Mouse (Mus musculus) hindbrain, postnatal 0 days (tissue): ENCODE data around the gene Paqr5. TPM values are rescaled to one million over a fixed set of nuclear protein-coding genes. Genes with fewer than 3 reads are reported as not detected.
A peak's percentile ranks its signal among the peaks of the same experiment; 100 is the strongest.

Source experiments
- ATAC-seq: fragments of 200-750 bp; cut with Nextera tagmentation; 2 replicates; pipeline ENCODE4 v1.8.0; 2017; ENCODE audit warnings: mild to moderate bottlenecking, moderate TSS enrichment, moderate library complexity
- DNase-seq: peaks from one replicate; pipeline ENCODE4 v3.0.0-alpha.2; 2015; ENCODE audit warnings: low spot score
- H3K27ac ChIP-seq: fragments of 300-500 bp; sonication (generic); 2 replicates; pipeline ENCODE4 v1.5.1; 2014; ENCODE audit warnings: mild to moderate bottlenecking
- H3K27me3 ChIP-seq: fragments of 300-500 bp; sonication (generic); 2 replicates; pipeline ENCODE4 v1.6.1; 2014; ENCODE audit warnings: low read length, mixed read lengths; ENCODE audit not compliant: insufficient read depth
- H3K36me3 ChIP-seq: fragments of 300-500 bp; sonication (generic); 2 replicates; pipeline ENCODE4 v1.6.1; 2014; ENCODE audit warnings: low read length, mixed read lengths; ENCODE audit not compliant: insufficient read depth
- H3K4me1 ChIP-seq: fragments of 300-500 bp; sonication (generic); 2 replicates; pipeline ENCODE4 v1.6.1; 2014; ENCODE audit warnings: antibody characterized with exemption, low read length, mixed read lengths; ENCODE audit not compliant: insufficient read depth
- H3K4me2 ChIP-seq: fragments of 300-500 bp; sonication (generic); 2 replicates; pipeline ENCODE4 v1.6.1; 2014; ENCODE audit warnings: low read depth, mild to moderate bottlenecking, low read length, moderate library complexity, mixed read lengths
- H3K4me3 ChIP-seq: fragments of 300-500 bp; sonication (generic); 2 replicates; pipeline ENCODE4 v1.5.1; 2014; ENCODE audit warnings: low read length
- H3K9ac ChIP-seq: fragments of 300-500 bp; sonication (generic); replicated peaks from 2 replicates; pipeline ENCODE4 v1.6.1; 2014; ENCODE audit warnings: mild to moderate bottlenecking, low read length, moderate library complexity, mixed read lengths
- H3K9me3 ChIP-seq: fragments of 300-500 bp; sonication (generic); 2 replicates; pipeline ENCODE4 v1.6.1; 2016; ENCODE audit warnings: low read length, mixed read lengths
- CTCF ChIP-seq: IDR thresholded peaks from 2 replicates; pipeline ENCODE4 v1.5.1; 2016; ENCODE audit warnings: antibody characterized with exemption, control low read depth, low read depth
- WGBS: fragments of 180-500 bp; shearing (Covaris S2); extraction: QIAGEN DNeasy Blood & Tissue Kit; methylation state at CpG from one replicate; pipeline ENCODE4 v1.1.7; 2014; 5-methylcytosine and 5-hydroxymethylcytosine counted together
- polyA plus RNA-seq: library from polyadenylated mRNA; unstranded; fragments of >200 nt; fragmentation: Nextera tagmentation; extraction: Ambion mirVana; gene quantifications from 2 replicates; pipeline ENCODE4 v1.2.1, GENCODE M21; 2015
- total RNA-seq: library from RNA; depleted of rRNA; stranded (reverse); fragments of >200 nt; gene quantifications from 2 replicates; pipeline ENCODE4 v1.2.3, GENCODE M21; 2014

Paqr5 gene
- total and polyA plus RNA-seq, 2 experiments from 2014 or later = 0.16 to 0.80 TPM

- no peaks in the 10 kb centered on the region for H3K9me3 ChIP-seq
- no peaks in the 10 kb centered on the region for H3K27me3 ChIP-seq
- no peaks in the 10 kb centered on the region for H3K4me1 ChIP-seq
- ATAC-seq = no peak
- H3K27ac ChIP-seq = no peak overlapping the region
- no peak overlapping the region for H3K9ac ChIP-seq
- no peak for DNase-seq
- TF ChIP-seq CTCF = no peak
- 83% methylated on average over 13 of the region's 13 CpGs for WGBS
- no peak overlapping the region for H3K4me2 ChIP-seq
- H3K36me3 ChIP-seq = no peaks in the 10 kb centered on the region
- no peak overlapping the region for H3K4me3 ChIP-seq
Measured at GRCm38 (mm10) chr9:61977258-61977945, 49.3 kb downstream of the Paqr5 start.

DNA sequence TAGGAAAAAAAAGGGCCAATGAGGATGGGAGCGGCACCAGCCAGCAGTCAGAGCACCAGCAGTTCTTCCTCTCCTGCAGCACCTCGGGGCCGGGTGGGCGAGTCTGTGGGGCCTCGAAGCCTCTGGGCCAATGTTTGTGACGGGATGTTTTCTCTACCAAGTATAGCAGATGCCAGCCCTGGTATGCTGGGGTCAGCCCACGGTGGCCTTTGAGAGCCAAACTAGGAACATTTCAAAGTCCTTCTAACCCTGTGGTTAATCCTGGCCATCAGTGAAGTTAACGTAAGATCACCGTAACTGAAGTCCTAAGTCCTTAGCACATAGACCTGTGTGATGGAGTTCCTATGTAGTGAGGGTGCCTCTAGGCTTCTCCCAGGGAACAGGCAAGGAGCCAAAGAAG is 54.6 kb downstream of the Paqr5 start:
- no peak overlapping the region for H3K4me3 ChIP-seq
- 46% methylated on average over 9 of the region's 9 CpGs for WGBS
- no peak for ATAC-seq
- H3K27me3 ChIP-seq = no peaks in the 10 kb centered on the region
- H3K36me3 ChIP-seq = no peaks in the 10 kb centered on the region
- no peak for DNase-seq
- H3K27ac ChIP-seq = no peak overlapping the region
- no peak overlapping the region for H3K4me2 ChIP-seq
- no peaks in the 10 kb centered on the region for H3K4me1 ChIP-seq
- no peak for TF ChIP-seq CTCF
- no peaks in the 10 kb centered on the region for H3K9me3 ChIP-seq
- H3K9ac ChIP-seq = no peak overlapping the region

DNA sequence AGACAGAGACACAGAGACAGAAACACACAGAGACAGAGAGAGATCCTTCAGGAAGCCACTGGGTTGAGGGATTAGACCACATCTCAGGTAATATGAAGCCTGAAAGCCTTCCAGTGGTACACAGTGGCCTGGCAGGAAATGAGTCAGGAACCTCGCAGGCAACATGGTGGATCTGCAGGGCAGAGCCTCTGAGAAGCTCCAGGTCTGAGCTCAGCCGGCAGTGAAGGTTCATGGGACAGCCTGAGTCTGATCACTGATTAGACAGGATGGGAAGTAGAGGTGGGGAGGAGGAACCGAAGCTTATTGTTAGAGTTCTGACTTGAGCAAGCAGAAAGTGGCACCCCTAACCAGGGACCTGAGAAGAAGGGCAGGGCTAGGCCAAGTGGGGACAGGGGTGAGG is 55.6 kb downstream of the Paqr5 start:
- H3K4me3 ChIP-seq = no peak overlapping the region
- no peak for DNase-seq
- no peak for ATAC-seq
- no peaks in the 10 kb centered on the region for H3K9me3 ChIP-seq
- no peak for TF ChIP-seq CTCF
- H3K36me3 ChIP-seq = no peaks in the 10 kb centered on the region
- H3K27ac ChIP-seq = no peak overlapping the region
- H3K27me3 ChIP-seq = no peaks in the 10 kb centered on the region
- no peaks in the 10 kb centered on the region for H3K4me1 ChIP-seq
- no peak overlapping the region for H3K9ac ChIP-seq
- H3K4me2 ChIP-seq = no peak overlapping the region
- WGBS = 78% methylated on average over 3 of the region's 3 CpGs

DNA sequence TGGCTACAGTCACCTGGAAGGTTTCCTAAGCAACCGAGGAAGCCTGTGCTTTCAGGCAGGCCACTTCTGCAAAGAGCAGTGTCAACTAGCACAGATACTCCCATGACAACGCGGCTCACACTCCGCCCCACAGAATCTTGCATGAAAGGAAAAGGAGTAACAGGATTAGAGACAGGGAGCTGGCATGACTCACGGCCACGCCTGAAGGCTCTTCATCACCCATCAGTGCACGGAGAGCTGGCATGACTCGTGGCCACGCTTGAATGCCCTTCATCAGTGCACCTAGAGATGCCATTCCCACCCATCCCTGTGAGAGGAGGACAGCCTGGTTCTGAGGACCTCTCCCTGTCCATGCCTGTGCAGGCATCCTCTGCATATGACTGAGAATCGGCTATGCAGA is 59.3 kb downstream of the Paqr5 start:
- peak; percentile 68 for DNase-seq
- Histone ChIP-seq H3K4me2 (no peak overlapping the region), H3K9me3 (no peaks in the 10 kb centered on the region), H3K4me1 (no peaks in the 10 kb centered on the region), H3K9ac (no peak overlapping the region), H3K4me3 (no peak overlapping the region), H3K27ac (no peak overlapping the region), H3K27me3 (no peaks in the 10 kb centered on the region), H3K36me3 (no peaks in the 10 kb centered on the region)
- peak; percentile 57 for ATAC-seq
- no peak for TF ChIP-seq CTCF
- WGBS = 63% methylated on average over 10 of the region's 10 CpGs

GRCm38 (mm10) chr9:61965987-61966386 is 60.7 kb downstream of the Paqr5 start:
- Histone ChIP-seq H3K36me3 (no peaks in the 10 kb centered on the region), H3K9ac (no peak overlapping the region), H3K4me3 (no peak overlapping the region), H3K9me3 (no peaks in the 10 kb centered on the region), H3K4me1 (no peaks in the 10 kb centered on the region), H3K27ac (no peak overlapping the region), H3K27me3 (no peaks in the 10 kb centered on the region), H3K4me2 (no peak overlapping the region)
- no peak for TF ChIP-seq CTCF
- 79% methylated on average over 7 of the region's 7 CpGs for WGBS
- DNase-seq (no peak), ATAC-seq (0 out of 2 replicates have a peak, but pooled peaks have one; percentile 25)

GRCm38 (mm10) chr9:61965411-61965930 is 61.2 kb downstream of the Paqr5 start:
- Histone ChIP-seq H3K9ac (no peak overlapping the region), H3K9me3 (no peaks in the 10 kb centered on the region), H3K4me1 (no peaks in the 10 kb centered on the region), H3K27me3 (no peaks in the 10 kb centered on the region), H3K27ac (no peak overlapping the region), H3K4me3 (no peak overlapping the region), H3K4me2 (no peak overlapping the region), H3K36me3 (no peaks in the 10 kb centered on the region)
- 0 out of 2 replicates have a peak, but pooled peaks have one; percentile 43 for ATAC-seq
- peak; percentile 95 for TF ChIP-seq CTCF
- peak; percentile 89 for DNase-seq
- WGBS = 43% methylated on average over 4 of the region's 4 CpGs

DNA sequence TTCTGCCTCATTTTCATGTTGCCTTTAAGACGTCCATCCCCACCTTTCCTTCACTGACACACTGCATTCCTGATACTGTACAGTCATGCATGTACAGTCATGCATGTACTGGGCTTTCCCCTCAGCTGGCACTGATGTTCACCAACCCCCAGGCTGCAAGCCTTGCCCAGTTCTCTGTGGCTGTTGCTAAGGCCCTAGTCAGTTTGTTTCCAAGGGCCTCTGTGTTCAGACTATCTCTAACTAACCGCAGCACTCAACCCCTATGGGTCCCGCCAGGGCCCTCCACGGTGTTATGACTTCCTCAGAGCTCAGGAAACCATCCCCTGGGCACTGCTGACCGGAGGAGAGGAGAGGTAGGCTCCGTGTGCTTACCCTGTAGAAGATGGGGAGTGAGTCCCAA is 63.3 kb downstream of the Paqr5 start:
- WGBS = 67% methylated on average over 6 of the region's 6 CpGs
- Histone ChIP-seq H3K27ac (no peak overlapping the region), H3K9ac (no peak overlapping the region), H3K9me3 (no peaks in the 10 kb centered on the region), H3K4me3 (no peak overlapping the region), H3K36me3 (no peaks in the 10 kb centered on the region), H3K27me3 (no peaks in the 10 kb centered on the region), H3K4me1 (no peaks in the 10 kb centered on the region), H3K4me2 (no peak overlapping the region)
- DNase-seq (peak; percentile 10), ATAC-seq (no peak)
- TF ChIP-seq CTCF = no peak
